Mouse (Mus musculus) gastrocnemius, adult 18-20 months (tissue): Measurements from ENCODE around the gene Cdca4. TPM values are rescaled to one million over a fixed set of nuclear protein-coding genes. Genes with fewer than 3 reads are reported as not detected.
"Not testable (repeated sequence)": the region's sequence is repeated elsewhere in the genome, so short reads cannot be mapped to it uniquely, and the experiment has no call there.

Experiments used
- DNase-seq: peaks from one replicate; pipeline ENCODE4 v3.0.0; 2021; ENCODE audit warnings: low spot score
- total RNA-seq, 2 experiments: library from RNA; stranded (reverse); gene quantifications; 2 replicates each; pipeline ENCODE4 v1.2.3; 2021

Gene Cdca4
- total RNA-seq, 2 experiments from 2014 or later: 2.2 to 2.8 TPM

GRCm38 (mm10) chr12:112828501-112829243 lies 551 bp downstream of the Cdca4 start:
- no peak for DNase-seq

DNA sequence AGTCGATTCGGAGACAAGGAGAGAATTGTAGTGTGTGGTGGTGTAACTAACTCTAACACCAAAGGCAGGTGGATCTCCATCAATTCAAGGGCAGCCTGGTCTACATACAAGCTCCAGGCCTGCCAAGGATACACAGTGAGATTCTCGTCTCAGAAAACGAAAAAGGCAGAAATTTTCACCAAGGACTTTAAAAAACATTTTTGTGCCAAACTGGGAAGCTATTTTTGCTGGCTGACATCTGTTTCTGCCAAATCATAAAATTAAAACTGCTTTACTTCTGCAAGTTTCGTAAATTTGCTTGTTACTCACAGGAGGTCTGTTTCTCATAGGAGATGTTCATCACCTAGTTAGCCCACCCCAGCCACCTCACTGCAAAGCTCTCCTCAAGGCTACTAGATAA lies 3.3 kb downstream of the Cdca4 start:
- DNase-seq: no peak

GRCm38 (mm10) chr12:112823221-112823620 lies 6.0 kb downstream of the Cdca4 start:
- no peak for DNase-seq

- no peak for DNase-seq
Observed at GRCm38 (mm10) chr12:112822676-112823075, 6.5 kb downstream of the Cdca4 start.

DNA sequence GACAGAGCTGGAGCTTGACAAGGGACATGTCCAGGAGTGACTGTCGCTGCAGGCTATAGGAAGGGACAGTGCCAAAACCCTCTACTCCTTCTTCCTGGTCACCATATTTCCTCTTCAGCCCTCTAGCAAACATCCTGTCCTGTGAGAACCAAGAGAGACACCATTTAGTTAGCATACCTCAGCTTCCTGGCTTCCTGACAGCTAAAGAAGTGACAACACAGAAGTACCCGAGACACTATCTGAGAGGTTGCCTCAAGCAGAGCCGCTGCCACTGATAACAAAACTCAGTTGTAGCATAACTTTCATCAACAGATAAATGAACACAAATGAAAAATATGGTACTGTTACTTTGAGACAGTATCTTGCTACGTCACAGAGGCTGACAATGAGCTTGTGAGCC lies 7.2 kb downstream of the Cdca4 start:
- no peak for DNase-seq

GRCm38 (mm10) chr12:112821216-112821615 lies 8.0 kb downstream of the Cdca4 start:
- no peak for DNase-seq

DNA sequence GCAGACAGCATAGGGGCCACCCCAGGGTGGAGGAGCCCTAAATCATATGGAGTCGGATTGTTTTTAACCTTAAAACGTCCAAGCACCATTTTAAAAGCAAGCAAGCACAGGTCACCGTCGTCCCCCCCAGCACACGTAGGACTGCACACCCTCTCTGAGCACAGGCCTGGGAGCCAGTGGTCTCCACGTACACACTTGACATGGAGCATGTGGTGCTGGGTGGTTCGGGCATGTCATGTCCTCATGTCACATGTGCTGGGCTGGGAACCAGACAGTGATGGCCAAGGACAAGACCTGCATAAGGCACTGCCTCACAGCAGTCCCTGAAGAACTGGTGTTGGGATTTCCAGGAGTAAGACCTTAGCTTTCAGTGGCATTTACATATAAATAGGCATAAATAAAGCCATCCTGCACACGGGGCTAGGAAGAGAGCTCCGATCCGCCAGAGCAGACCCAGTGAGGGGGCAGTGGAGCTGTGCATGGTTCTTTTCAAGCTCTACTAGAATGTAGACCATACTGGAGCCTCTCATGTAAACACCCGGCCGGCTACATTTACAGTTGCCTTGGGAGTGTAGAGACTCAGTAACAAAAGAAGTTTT lies 8.7 kb downstream of the Cdca4 start:
- no peak for DNase-seq

- DNase-seq: no peak
Observed at GRCm38 (mm10) chr12:112819057-112819662, 10.1 kb downstream of the Cdca4 start.

GRCm38 (mm10) chr12:112816866-112817265 lies 12.4 kb downstream of the Cdca4 start:
- DNase-seq: not testable (repeated sequence)

GRCm38 (mm10) chr12:112816294-112816693 lies 12.9 kb downstream of the Cdca4 start:
- peak; percentile 37 for DNase-seq

DNA sequence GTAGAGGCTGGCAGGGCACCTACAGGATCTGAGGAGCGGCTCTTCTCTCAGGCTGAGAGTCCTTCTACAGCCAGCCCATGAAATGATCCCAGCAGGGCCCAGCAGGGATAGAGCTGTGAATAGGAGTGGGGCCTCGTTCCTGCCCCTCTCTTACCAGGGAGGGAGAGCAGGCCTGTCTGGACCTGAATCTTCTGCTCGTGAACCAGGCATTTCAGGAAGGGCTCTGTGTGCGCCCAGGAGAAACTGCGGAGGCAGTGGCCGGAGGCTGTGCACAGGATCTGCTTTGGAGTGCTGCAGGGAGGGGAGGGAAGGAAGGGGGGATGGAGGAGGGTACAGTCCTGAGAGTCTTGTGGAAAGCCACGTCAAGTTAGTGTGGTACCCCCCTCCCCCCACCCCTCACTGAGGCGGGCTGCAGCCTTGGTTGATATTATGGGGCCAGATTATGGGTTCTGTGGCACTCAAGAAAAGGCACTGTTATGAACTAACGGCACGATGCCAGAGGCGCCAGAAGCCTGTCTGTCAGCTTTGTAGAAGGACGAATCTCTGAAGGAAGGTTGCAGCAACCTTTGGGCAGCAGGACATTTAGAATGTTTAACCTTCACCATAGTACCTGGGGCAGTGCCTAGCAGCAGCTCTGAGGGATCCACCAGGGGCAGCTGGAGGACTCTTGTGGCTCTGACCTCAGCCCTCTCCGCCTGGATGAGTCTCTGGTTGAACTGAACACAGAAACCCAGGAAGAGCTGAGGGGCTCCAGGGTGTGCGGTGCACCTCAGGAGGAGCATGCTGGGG lies 14.3 kb downstream of the Cdca4 start:
- DNase-seq: no peak

DNA sequence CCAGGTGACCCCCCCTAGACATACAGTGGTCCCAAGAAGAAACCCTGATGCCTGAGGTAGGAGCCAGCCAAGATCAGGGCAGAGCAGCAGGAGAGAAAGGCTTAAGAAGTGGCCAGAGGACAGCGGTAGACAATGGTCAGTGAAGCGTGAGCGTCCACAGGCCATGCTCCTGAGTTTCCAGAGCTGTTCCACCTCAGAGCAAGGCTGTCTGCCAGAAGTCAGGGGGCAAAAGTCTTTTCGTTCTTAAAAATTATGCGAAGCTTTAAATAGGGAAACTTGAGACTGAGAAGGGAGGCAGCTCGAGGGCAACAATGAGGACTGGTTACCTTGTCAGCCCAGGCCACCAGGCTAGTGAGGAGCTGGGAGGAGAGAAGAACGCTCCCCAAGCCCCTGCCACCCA lies 15.9 kb downstream of the Cdca4 start:
- DNase-seq: no peak

- no peak for DNase-seq
Observed at GRCm38 (mm10) chr12:112810092-112810885, 18.9 kb downstream of the Cdca4 start.

DNA sequence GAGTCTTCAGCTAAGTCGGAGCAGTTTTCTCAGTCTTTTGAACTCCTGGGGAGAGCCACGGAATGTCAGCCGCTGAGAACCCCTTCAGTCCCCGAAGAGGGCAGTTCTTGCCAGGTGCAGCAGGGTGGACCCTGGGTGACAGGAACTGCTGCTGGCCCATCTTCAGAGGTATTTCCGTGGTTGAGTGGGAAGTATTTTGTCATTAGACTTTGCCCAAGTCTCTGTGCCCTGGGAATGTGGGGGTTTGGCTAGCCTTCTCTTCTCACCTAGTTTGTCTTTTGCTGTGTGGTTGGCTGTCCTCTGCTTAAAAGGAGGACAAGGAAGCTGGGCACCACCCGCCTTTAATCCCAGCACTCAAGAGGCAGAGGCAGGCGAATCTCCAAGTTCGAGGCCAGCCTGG lies 19.6 kb downstream of the Cdca4 start:
- no peak for DNase-seq

DNA sequence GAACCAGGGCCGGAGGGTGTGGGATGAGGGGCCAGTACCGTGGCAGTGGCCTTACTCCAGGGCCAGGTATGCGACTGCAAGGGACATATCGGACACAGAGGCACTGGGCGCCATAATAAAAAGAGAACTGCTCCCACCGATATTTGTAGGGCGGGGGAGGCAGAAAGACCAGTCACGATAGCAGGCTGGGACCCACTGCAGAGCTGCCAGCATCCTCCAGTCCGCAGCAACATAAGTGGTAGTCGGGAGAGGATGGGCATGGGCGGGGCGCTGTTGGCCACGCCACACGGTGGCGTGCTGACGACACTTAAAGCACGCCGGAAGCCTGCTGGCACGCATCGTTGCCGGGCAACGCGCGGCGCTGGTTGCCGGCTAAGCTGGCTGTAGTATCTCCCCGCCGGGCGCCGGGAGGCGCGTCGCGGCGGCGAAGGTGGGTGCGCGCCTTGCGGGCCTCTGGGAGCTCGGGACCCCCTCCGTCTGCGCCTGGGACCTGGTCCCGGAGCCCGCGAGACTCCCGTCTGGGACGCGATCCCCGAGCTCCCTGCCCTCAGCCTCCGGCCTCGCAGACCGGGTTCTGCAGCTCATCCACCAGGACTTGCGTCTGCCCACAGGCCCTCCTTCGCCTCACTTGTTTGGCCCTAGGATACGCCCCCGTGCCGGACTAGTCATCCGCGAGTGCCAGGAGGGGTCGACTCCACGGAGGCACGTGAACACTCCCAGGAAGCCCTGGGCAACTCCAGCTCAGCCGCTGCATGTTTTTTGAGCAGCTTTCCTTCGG lies 20.4 kb downstream of the Cdca4 start, which contains the start of gene Clba1:
Clba1 (plus strand) TSS at position 351 of the 778 bp plus-strand sequence.
- DNase-seq: peak; percentile 90

DNA sequence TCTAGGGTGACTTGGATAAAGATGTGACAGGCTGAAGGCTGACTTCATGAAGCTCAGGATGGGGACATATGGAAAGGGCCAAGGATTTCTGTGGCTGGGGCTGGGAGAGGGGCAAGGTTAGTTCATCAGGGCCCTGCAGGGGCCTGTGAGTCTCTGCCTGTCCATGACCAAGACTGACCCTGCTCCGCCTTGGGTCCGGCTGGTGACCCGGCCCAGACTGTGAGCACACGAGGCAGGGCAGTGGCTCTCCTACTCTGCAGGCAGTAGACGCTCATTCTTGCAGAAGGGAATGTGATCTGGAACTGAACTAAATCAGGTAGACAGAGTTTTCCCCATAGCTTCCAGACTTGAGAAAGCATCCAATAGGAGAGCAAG lies 21.0 kb downstream of the Cdca4 start:
- no peak for DNase-seq

DNA sequence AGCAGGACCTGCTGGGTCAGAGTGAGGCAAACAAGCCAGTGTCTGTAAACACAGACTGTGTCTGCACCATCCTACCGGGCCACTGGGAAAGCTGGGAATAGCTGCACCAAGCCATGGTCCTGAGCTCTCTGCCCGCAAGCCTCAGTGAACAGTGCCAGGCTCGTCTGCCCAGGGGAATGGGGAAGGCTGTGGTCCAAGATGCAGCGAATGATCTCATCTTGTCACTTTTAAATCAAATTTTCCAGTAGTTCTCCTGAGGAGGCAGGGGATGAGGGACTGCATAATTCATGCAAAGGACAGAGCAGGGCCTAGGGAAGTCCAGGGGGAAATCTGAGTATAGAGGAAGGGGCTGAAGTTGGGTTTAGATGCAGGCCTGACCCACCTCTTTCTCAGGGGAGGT lies 21.4 kb downstream of the Cdca4 start:
- no peak for DNase-seq

GRCm38 (mm10) chr12:112806044-112806443 lies 23.2 kb downstream of the Cdca4 start:
- no peak for DNase-seq

DNA sequence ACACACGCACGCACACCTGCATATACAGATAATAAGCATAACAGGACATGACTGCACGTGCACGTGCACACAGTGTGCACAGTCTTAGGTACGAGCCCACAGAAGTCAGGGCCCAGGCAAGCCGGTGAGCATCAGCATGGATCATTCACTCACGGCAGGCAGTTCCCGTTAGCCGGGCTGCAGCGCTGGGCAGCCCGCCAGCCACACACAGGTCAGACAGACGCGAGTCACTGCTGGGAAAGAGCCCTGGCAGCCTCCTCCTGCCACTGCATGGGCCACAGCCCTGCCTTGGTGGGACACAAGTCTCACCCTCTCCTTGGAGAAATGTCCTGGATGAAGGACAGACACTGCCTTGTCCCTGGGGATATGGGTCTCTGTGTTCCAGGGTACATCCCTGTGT lies 25.2 kb downstream of the Cdca4 start:
- DNase-seq: no peak

- DNase-seq: no peak
Observed at GRCm38 (mm10) chr12:112802917-112803316, 26.3 kb downstream of the Cdca4 start.
